Mouse (Mus musculus) C2C12 (cell line): ENCODE results near the gene Zic2. TPM values are rescaled to one million over a fixed set of nuclear protein-coding genes. Genes with fewer than 3 reads are reported as not detected.

Experiments
- H3K27me3 ChIP-seq: one replicate; pipeline ENCODE4 v1.6.1; 2011; ENCODE audit not compliant: control insufficient read depth, insufficient read depth, insufficient read length
- H3K36me3 ChIP-seq: one replicate; pipeline ENCODE4 v1.6.1; 2011; ENCODE audit not compliant: control insufficient read depth, insufficient read depth
- H3K4me3 ChIP-seq: one replicate; pipeline ENCODE4 v1.5.1; 2011; ENCODE audit warnings: mild to moderate bottlenecking, control low read depth; ENCODE audit not compliant: poor library complexity, insufficient read depth, severe bottlenecking
- H3K79me2 ChIP-seq: one replicate; pipeline ENCODE4 v1.6.1; 2011; ENCODE audit not compliant: control insufficient read depth, insufficient read depth
- H3K79me3 ChIP-seq: one replicate; pipeline ENCODE4 v1.6.1; 2011; ENCODE audit warnings: low read depth, control low read depth
- H3ac ChIP-seq: one replicate; pipeline ENCODE3; 2011; ENCODE audit warnings: low read depth; ENCODE audit not compliant: control insufficient read depth, insufficient read length
- CEBPB ChIP-seq: IDR thresholded peaks from one replicate; pipeline ENCODE4 v1.6.1; 2011; ENCODE audit warnings: low read depth, mild to moderate bottlenecking, control low read depth, moderate library complexity
- CTCF ChIP-seq: IDR thresholded peaks from one replicate; pipeline ENCODE4 v1.5.1; 2011; ENCODE audit not compliant: control insufficient read depth, insufficient read depth, insufficient read length
- FOSL1 ChIP-seq: IDR thresholded peaks from one replicate; pipeline ENCODE4 v1.8.0; 2011; ENCODE audit warnings: mild to moderate bottlenecking, low read length; ENCODE audit not compliant: poor library complexity, insufficient read depth, severe bottlenecking
- MAX ChIP-seq: IDR thresholded peaks from one replicate; pipeline ENCODE4 v1.6.1; 2011; ENCODE audit warnings: mild to moderate bottlenecking, control low read depth
- MYOD1 ChIP-seq: IDR thresholded peaks from one replicate; pipeline ENCODE4 v1.6.1; 2011; ENCODE audit warnings: low read depth; ENCODE audit not compliant: control insufficient read depth, insufficient read length
- MYOG ChIP-seq: IDR thresholded peaks from one replicate; pipeline ENCODE4 v1.6.1; 2011; ENCODE audit not compliant: control insufficient read depth, insufficient read length; ENCODE audit errors: extremely low read depth
- USF1 ChIP-seq: IDR thresholded peaks from one replicate; pipeline ENCODE4 v1.6.1; 2011; ENCODE audit warnings: low read depth, mild to moderate bottlenecking, control low read depth, moderate library complexity
- polyA plus RNA-seq: library from polyadenylated mRNA; unstranded; fragments of >200 nt; fragmentation: generic; extraction: Trizol; gene quantifications from one replicate; pipeline ENCODE4 v1.2.1, GENCODE M21; 2012; ENCODE audit warnings: missing spikeins

Zic2 gene
- polyA plus RNA-seq, 1 experiment = 2.5 TPM

DNA sequence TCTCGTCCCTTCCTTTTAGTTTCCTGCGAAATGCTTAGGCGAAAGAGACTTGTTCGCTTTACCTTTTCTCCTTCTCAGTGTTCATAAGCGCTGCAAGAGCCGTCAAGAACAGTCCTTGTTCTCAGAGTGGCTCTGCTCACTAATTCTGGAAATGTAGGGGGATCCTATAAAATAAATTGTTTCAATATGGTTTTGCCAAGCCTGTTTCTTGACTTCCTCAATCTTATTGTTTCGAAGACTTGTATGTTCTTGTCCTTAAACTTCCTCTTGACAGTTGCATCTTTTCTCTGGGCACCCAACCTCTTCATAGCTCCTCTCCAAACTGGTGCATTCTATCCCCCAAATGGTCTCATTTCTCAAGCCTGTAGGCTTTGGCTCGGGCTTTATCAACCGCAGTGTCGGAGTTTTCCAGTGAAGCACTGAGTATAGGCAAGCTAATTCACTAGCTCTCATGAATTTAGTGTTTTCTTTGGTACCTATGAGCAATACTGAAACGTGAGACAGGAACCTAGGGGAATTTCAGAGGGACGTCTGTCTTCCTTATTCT is 10.5 kb downstream of the Zic2 start:
- H3K79me3 ChIP-seq = no peaks in the 10 kb centered on the region
- H3K4me3 ChIP-seq = no peak overlapping the region
- no peak overlapping the region for H3ac ChIP-seq
- no peaks in the 10 kb centered on the region for H3K36me3 ChIP-seq
- H3K27me3 ChIP-seq = peaks cover 23% of the 10 kb centered on the region
- no peaks in the 10 kb centered on the region for H3K79me2 ChIP-seq
- TF ChIP-seq MAX (no peak), CTCF (no peak), MYOD1 (no peak), CEBPB (no peak), MYOG (no peak), FOSL1 (no peak), USF1 (no peak)

DNA sequence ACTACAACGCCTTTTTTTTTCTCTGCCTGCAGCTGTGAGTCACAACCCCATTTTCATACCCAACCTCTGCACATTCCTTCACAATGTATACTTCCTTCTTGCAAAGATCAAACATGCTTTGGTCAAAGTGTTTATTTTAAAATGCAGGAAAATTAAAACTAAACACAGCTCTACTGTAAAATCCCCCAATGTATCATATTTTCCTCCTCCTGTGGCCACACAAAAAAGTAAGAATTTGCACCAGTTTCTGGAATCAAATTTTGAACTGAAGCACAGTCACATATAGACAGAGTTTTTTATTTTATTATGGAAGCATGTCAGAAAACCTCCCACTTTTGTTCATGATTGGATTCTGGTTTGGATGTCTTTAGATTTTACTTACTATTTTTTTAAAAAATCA is 11.4 kb downstream of the Zic2 start:
- no peaks in the 10 kb centered on the region for H3K79me2 ChIP-seq
- H3K79me3 ChIP-seq = no peaks in the 10 kb centered on the region
- TF ChIP-seq MAX (no peak), MYOD1 (no peak), MYOG (no peak), USF1 (no peak), FOSL1 (no peak), CEBPB (no peak), CTCF (no peak)
- no peak overlapping the region for H3ac ChIP-seq
- no peak overlapping the region for H3K4me3 ChIP-seq
- no peaks in the 10 kb centered on the region for H3K36me3 ChIP-seq
- H3K27me3 ChIP-seq = peaks cover 21% of the 10 kb centered on the region

DNA sequence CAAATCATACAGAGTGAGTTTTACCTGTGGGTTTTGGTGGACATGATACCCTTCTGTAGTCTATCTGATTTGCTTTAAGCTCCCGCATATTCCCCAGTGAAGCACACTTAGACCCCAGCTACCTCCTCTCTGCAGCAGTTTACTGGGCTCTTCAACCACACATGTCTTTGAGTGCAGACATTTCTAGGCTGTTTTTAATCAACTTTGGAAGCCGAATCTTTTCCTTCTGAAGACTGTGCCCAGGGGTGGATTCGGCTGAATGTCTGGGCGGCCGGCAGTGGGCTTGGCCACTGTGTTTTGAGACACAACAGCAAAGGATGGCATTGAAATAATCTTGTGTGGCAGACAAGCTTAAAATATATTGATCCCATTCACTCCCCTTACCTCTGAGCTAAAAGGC is 12.1 kb downstream of the Zic2 start:
- no peaks in the 10 kb centered on the region for H3K36me3 ChIP-seq
- H3K79me3 ChIP-seq = no peaks in the 10 kb centered on the region
- no peak for TF ChIP-seq MYOG
- no peak for TF ChIP-seq CTCF
- TF ChIP-seq CEBPB = no peak
- TF ChIP-seq MAX = no peak
- TF ChIP-seq USF1 = no peak
- no peak for TF ChIP-seq FOSL1
- TF ChIP-seq MYOD1 = no peak
- H3ac ChIP-seq = no peak overlapping the region
- H3K4me3 ChIP-seq = no peak overlapping the region
- H3K79me2 ChIP-seq = no peaks in the 10 kb centered on the region
- peaks cover 21% of the 10 kb centered on the region for H3K27me3 ChIP-seq

DNA sequence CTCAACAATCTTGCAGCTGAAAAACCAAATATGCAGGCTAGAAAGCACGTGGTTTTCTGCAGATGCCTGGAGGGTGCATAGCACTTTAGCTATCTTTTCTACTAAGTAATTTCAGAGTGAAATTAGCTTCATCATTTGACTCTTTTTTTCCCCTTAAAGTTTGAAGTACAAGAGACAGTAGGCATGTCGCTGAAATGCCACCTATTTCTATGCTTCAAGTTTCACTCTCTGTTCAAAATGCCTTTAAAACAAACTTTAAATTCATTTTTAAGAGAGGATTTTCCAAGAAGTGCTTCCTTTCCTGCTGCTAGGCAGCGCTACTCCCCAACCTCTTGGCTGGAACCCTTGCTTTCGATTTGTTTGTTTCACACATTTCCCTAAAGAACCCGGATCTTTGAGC is 13.8 kb downstream of the Zic2 start:
- Histone ChIP-seq H3K27me3 (peaks cover 17% of the 10 kb centered on the region), H3ac (no peak overlapping the region)
- no peak for TF ChIP-seq CEBPB
- TF ChIP-seq MYOD1 = no peak
- TF ChIP-seq USF1 = no peak
- TF ChIP-seq CTCF = no peak
- TF ChIP-seq FOSL1 = no peak
- no peak for TF ChIP-seq MYOG

DNA sequence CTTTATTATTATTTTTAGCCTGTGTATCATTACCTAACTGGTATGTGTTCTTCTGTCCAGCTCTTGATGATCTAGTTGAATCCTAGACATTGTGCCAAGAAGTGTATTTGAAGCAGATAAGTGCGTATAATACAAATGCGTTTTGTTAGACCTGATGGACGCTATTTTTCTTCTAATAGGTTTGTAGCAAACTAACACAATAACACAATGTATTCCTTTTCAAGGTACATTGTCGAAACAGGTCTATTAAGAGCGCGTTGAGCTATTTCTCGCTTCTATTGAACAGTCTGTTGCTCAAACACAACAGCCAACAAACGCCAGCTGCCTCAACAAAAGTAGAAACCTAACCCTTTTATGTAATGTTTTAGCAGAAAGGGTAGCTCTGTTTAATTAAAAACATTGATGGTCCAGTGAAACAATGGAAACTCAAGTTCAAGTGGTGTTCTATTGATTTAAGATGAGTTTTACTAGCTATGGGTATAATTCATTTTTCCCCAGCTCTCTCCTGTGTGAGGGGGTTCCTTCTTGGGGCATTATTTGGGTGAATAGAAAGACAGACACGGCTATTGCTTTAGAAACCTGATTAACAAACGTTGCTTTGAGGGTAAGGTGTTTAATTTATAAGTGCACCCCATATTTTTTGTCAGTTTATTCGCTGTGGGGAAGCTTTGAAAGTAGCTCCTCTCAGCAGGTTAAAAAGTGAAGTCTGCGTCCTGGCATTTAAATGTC is 14.6 kb downstream of the Zic2 start:
- Histone ChIP-seq H3K27me3 (peaks cover 10% of the 10 kb centered on the region), H3ac (no peak overlapping the region), H3K4me3 (no peak overlapping the region), H3K79me3 (no peaks in the 10 kb centered on the region), H3K79me2 (no peaks in the 10 kb centered on the region), H3K36me3 (no peaks in the 10 kb centered on the region)
- TF ChIP-seq CTCF = no peak
- TF ChIP-seq CEBPB = no peak
- no peak for TF ChIP-seq MAX
- no peak for TF ChIP-seq MYOG
- TF ChIP-seq USF1 = no peak
- no peak for TF ChIP-seq FOSL1
- TF ChIP-seq MYOD1 = no peak

More for the DNA sequence above, 13.8 kb downstream of the Zic2 start:
- Histone ChIP-seq H3K4me3 (no peak overlapping the region), H3K36me3 (no peaks in the 10 kb centered on the region), H3K79me2 (no peaks in the 10 kb centered on the region), H3K79me3 (no peaks in the 10 kb centered on the region)
